Mouse (Mus musculus) embryonic facial prominence, embryonic 13.5 days (tissue): Measurements from ENCODE around the gene Ablim1. TPM values are rescaled to one million over a fixed set of nuclear protein-coding genes. Genes with fewer than 3 reads are reported as not detected.

Source experiments
- polyA plus RNA-seq: library from polyadenylated mRNA; unstranded; fragments of >200 nt; fragmentation: Nextera tagmentation; extraction: Ambion mirVana; gene quantifications from 2 replicates; pipeline ENCODE4 v1.2.1, GENCODE M21; 2015

The Ablim1 gene
- polyA plus RNA-seq, 1 experiment from 2014 or later: 33.3 TPM

Other genes starting within 250 kb of the Ablim1 start
- gene Fam160b1, start 45.8 kb upstream of the Ablim1 start, polyA plus RNA-seq: 15.2 and 16.6 TPM in 2 replicates
- gene Trub1, start 138.0 kb upstream of the Ablim1 start, polyA plus RNA-seq: 30.0 and 33.6 TPM in 2 replicates